Mouse (Mus musculus): ENCODE measurements around the gene Ybx2.
"Not testable (repeated sequence)": the region's sequence is repeated elsewhere in the genome, so short reads cannot be mapped to it uniquely, and the experiment has no call there.

The Ybx2 gene

GRCm38 (mm10) chr11:69913554-69914371, 21.8 kb upstream of the Ybx2 start, which contains the start of gene Gps2:
Gps2 (plus strand) TSS chr11:69913888.
- in situ Hi-C loops (cut with MboI; ENCODE audit: low pct_unique_long_range_greater_than_20kb in 1 of 2, low sequenced_read_pairs in 2 of 2, unreplicated experiment in 1 of 2), result no loop called here

- in situ Hi-C loops (cut with MboI; ENCODE audit: low pct_unique_long_range_greater_than_20kb in 1 of 2, low sequenced_read_pairs in 2 of 2, unreplicated experiment in 1 of 2), result no loop called here
Measured at GRCm38 (mm10) chr11:69914372-69914764, 21.2 kb upstream of the Ybx2 start.

DNA sequence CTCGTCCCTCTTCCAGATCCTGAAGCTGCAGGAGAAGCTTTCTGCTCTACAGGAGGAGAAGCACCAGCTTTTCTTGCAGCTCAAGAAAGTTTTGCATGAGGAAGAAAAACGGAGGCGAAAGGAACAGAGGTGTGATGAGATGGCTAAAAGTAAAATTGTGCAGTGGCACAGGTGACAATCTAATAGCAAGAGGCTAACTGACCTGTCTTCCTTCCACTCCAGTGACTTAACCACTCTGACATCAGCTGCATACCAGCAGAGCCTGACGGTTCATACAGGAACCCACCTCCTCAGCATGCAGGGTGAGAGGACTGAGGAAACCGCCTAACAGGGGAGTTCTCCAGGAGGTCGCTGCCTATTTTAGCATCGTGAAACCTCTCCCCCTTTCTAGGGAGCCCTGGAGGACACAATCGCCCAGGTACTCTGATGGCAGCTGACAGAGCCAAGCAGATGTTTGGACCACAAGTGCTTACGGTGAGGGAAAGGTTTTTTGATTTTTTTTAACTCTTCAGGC, 20.6 kb upstream of the Ybx2 start:
- in situ Hi-C loops (cut with MboI; ENCODE audit: low pct_unique_long_range_greater_than_20kb in 1 of 2, low sequenced_read_pairs in 2 of 2, unreplicated experiment in 1 of 2), result no loop called here

DNA sequence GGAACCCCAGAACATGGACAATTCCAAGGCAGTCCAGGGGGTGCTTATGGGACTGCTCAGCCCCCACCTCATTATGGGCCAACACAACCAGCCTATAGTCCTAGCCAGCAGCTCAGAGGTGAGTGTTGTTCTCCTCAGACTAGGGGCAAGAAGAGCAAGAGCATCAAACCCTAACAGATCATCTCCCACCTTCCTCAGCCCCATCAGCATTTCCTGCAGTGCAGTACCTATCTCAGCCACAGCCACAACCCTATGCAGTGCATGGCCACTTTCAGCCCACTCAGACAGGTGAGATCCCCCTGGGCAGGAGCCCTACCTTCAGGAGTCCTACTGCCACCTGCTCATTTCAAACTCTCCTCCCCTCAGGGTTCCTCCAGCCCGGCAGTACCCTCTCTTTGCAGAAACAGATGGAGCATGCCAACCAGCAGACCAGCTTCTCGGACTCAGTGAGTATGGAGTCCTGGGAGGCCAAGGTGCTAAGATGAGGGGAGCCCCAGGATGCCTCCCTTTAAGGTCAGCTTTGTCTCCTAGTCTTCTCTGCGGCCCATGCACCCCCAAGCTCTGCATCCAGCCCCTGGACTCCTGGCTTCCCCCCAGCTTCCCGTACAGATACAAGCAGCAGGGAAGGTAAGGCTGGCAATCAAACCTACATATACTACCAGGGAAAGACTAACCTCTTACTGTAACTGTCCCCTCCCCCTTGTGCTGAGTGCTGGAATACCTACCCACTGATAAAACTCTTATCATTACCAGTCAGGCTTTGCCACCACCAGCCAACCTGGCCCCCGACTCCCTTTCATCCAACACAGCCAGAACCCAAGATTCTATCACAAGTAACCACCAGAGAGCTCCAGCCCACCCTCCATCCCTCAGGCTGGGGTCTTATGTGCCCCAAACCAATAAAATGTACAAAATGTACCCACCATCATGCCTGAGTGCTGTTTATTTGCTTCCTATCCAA, 19.6 kb upstream of the Ybx2 start:
- in situ Hi-C loops (cut with MboI; ENCODE audit: low pct_unique_long_range_greater_than_20kb in 1 of 2, low sequenced_read_pairs in 2 of 2, unreplicated experiment in 1 of 2), result no loop called here

GRCm38 (mm10) chr11:69916652-69917378, 18.8 kb upstream of the Ybx2 start:
- in situ Hi-C loops (cut with MboI; ENCODE audit: low pct_unique_long_range_greater_than_20kb in 1 of 2, low sequenced_read_pairs in 2 of 2, unreplicated experiment in 1 of 2), result not testable (repeated sequence)

DNA sequence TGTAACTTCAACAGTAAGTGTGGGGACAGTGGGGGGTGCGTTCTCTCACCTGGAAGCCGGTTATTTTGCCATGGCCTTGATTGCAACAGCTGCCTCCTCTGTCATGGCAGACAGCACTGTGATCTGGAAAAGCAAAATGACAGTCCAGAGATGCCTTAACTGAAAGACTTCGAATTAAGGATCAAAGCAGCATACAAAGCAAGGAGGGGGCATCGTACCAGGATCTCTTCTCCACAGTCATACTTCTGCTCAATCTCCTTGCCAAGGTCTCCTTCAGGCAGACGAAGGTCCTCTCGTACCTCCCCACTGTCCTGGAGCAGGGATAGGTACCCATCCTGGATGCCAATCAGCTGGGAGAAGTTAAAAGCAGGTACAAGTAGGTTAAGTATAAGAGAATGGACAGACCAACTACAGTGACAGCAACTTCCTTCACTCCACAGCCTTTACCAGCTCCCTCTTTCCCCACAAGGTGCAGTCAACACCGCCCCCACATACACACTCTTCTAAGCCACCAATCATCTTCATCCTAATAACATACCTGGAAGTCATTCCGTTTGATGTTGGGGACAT, 18.1 kb upstream of the Ybx2 start:
- in situ Hi-C loops (cut with MboI; ENCODE audit: low pct_unique_long_range_greater_than_20kb in 1 of 2, low sequenced_read_pairs in 2 of 2, unreplicated experiment in 1 of 2), result no loop called here

DNA sequence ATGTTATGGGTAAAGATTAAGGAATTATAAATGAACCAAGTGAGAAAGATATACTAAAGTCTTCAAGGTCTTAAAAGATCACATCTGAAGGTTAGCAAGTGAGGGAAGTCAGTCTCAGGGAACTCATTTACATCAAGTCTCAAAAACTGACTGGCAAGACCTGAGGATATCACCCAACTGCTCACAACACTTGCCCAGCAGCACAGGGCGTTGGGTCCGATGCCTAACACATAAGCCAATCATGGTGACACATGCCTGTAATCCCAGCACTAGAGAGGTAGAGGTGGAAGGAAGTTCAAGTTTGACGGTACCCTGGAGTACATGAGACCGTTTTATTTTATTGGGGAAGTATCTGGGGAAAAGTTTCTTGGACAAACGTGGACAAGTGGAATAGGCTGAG, 17.5 kb upstream of the Ybx2 start:
- in situ Hi-C loops (cut with MboI; ENCODE audit: low pct_unique_long_range_greater_than_20kb in 1 of 2, low sequenced_read_pairs in 2 of 2, unreplicated experiment in 1 of 2), result no loop called here

- in situ Hi-C loops (cut with MboI; ENCODE audit: low pct_unique_long_range_greater_than_20kb in 1 of 2, low sequenced_read_pairs in 2 of 2, unreplicated experiment in 1 of 2), result no loop called here
Measured at GRCm38 (mm10) chr11:69919053-69919452, 16.5 kb upstream of the Ybx2 start.

DNA sequence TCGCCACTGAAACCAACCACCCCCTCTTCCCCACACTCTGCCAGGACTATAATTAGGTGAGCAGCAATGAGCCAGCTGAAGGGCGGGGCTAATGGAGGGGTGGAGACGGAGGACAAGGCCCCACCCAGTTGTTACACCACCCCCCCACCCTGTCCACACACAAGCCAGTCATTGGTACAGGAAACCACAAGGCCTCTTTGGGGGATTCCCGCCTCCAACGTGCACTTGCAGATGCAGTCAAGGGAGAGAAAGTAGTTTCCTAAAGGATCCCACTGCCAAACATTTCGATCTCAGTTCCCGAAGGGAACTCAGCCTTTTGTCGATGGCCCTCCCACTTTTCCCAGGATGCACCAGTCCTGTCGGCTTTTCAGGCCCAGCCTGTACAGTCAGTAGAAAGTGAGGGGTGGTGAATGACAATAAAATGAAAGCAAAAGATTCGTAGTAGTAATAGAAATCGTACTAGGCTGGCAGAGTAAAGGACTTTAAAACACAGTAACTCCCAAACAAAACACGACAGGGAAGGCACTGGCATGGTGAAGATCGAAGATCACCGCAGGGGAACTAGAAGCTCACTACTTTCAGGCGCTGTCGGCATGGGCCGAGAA, 15.8 kb upstream of the Ybx2 start:
- in situ Hi-C loops (cut with MboI; ENCODE audit: low pct_unique_long_range_greater_than_20kb in 1 of 2, low sequenced_read_pairs in 2 of 2, unreplicated experiment in 1 of 2), result no loop called here

DNA sequence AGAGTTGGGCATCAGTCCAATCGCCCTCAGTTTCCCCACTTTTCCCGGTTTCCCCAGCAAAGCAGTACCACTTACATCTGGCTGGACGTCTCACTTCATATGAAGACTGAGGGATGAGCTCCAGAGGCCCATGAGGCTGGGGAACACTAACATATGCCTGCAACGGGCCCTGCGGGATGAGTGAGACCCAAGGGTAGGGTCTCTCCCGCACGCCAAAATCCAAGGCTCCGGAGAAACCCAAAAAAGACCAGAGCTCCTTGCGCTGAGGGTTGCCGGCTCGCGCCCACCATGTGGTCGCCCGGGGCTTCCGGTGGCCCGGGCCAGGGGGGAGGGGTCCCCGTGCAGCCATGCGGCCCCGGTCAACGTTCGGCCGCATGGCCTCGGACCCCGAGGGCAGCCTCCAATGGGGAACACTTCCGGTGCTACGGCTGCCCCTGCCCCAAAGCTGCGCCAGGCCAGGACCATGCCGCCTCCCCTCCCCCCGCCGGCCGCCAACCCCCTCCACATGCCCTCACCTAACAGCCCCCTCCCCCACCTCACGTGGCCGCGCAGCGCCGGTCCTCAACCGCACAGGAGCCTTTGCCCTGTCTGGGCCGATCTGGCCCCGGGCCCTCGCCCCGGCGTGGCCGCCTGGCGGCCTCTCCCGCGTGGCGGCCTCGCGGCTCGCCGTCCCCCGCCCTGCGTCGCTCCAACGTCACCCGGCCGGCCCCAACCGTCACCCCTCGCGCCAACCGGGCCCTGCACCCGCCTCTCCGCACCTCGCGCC, 15.1 kb upstream of the Ybx2 start:
- in situ Hi-C loops (cut with MboI; ENCODE audit: low pct_unique_long_range_greater_than_20kb in 1 of 2, low sequenced_read_pairs in 2 of 2, unreplicated experiment in 1 of 2), result no loop called here

DNA sequence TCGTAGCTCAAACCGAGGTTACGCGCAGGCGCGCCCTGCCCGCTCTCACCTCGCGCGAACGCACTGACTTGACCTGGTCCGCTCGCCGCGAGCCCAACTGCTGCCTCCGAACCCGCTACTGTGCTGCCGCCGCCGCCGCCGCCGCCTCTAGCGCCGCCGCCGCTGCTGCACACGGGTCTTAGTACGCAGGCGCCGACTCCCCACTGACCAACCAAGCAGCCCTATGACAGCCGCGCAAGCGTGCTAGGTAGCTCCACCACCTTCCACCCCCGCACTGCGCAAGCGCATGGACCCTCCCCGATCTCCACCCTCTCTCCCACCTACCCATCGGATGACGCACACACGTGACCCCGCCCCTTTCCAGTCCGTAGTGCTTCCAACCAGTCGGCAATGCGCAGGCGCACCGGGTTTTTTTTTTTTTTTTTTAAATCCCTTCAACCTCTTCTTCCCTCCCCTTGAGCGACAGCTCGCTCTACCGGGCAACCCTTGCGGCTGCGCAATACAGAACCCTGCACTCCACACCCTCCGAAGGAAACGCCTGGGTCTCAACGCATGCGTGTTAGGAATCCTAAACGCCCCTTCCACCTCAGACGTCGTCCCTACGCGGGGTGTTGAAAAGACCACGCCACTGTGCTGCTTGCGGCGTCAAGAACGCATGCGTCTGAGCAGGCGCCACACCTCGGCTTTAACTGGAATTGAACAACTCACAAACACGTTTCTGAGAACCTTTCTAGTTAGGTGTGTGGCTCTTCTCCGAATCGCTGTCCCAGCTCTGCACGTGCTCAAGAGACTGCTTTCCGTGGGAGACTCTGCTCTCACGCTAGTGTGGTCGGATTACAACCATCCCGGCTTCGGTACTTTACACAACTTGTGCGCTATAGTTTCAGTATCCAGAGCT, 14.2 kb upstream of the Ybx2 start, which contains the start of gene Eif5a:
Gene Eif5a, minus strand, starts transcription at position 845 of the 898 bp plus-strand sequence.
- in situ Hi-C loops (cut with MboI; ENCODE audit: low pct_unique_long_range_greater_than_20kb in 1 of 2, low sequenced_read_pairs in 2 of 2, unreplicated experiment in 1 of 2), result no loop called here

GRCm38 (mm10) chr11:69922012-69922756, 13.4 kb upstream of the Ybx2 start:
- in situ Hi-C loops (cut with MboI; ENCODE audit: low pct_unique_long_range_greater_than_20kb in 1 of 2, low sequenced_read_pairs in 2 of 2, unreplicated experiment in 1 of 2), result no loop called here

DNA sequence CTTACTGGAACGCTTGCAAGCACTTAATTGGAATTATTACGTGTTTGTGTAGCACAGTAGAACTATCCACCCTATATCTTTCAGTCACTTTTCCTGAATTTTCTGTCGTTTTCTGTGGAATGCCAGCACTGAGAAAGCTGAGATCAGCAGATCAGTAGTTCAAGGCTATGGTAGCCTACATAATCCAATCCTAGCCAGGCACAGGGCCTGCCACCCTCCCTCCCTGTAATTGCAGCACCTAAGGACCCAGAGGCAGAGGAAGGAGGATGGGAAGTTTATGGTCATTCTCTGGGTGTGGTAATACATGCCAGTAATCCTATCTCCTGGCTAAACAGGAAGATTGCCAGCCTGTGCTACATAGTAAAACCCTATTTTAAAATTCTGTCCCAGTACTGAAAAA, 12.8 kb upstream of the Ybx2 start:
- in situ Hi-C loops (cut with MboI; ENCODE audit: low pct_unique_long_range_greater_than_20kb in 1 of 2, low sequenced_read_pairs in 2 of 2, unreplicated experiment in 1 of 2), result no loop called here

DNA sequence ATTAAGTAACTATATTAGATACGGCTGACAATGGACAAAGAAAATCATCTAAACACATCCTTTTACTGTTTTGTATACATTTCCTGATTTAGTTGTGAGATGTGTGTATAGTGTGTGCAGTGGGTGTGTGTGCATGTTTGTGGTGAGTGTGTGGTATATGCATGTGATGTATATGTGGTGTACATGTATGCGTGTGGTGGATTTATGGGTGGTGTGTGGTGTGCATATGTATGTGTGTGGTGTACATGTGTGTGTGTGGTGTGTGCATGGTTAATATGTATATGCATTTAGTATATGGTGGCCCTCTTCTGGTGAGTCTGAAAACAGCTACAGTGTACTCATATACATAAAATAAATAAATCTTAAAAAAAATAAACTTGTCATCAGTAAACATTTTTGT, 8.1 kb upstream of the Ybx2 start:
- in situ Hi-C loops (cut with MboI; ENCODE audit: low pct_unique_long_range_greater_than_20kb in 1 of 2, low sequenced_read_pairs in 2 of 2, unreplicated experiment in 1 of 2), result no loop called here

GRCm38 (mm10) chr11:69929712-69930111, 5.9 kb upstream of the Ybx2 start:
- in situ Hi-C loops (cut with MboI; ENCODE audit: low pct_unique_long_range_greater_than_20kb in 1 of 2, low sequenced_read_pairs in 2 of 2, unreplicated experiment in 1 of 2), result no loop called here

- in situ Hi-C loops (cut with MboI; ENCODE audit: low pct_unique_long_range_greater_than_20kb in 1 of 2, low sequenced_read_pairs in 2 of 2, unreplicated experiment in 1 of 2), result not testable (repeated sequence)
Measured at GRCm38 (mm10) chr11:69930176-69930575, 5.4 kb upstream of the Ybx2 start.

Data from mouse embryonic stem cell (cell line).